Mouse (Mus musculus) ES-Bruce4 (cell line): ENCODE measurements around the gene Slc39a12.

Experiments
- CTCF ChIP-seq: IDR thresholded peaks from one replicate; pipeline ENCODE4 v1.8.1; 2011; ENCODE audit warnings: low read depth, low read length
- POLR2A ChIP-seq: IDR thresholded peaks from one replicate; pipeline ENCODE4 v1.8.1; 2011; ENCODE audit warnings: low read length; ENCODE audit not compliant: insufficient read depth

DNA sequence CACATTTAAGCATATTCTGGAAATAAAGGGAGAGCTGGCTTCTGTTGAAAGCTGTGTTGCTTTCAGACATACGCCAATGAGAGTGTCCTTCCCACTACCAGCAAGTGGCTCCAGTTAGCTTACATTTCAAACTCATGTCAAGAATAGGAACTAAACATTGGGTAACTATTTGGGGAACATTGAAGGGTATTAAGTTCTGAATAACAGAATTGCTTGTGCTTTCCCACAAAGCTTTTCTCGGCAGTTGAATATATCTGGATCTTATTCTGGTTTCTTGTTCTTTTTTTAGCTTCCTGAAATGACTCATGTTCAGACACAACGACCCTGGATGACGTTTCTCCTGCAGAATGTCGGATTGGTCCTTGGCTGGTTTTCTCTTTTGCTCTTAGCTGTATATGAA, 106.0 kb downstream of the Slc39a12 start:
- TF ChIP-seq CTCF = no peak
- TF ChIP-seq POLR2A = no peak
